Mouse (Mus musculus) frontal cortex, postnatal 14 days (tissue): ENCODE results near the gene Hist1h2ad.
A peak's percentile ranks its signal among the peaks of the same experiment; 100 is the strongest.
"Not testable (repeated sequence)": the region's sequence is repeated elsewhere in the genome, so short reads cannot be mapped to it uniquely, and the experiment has no call there.

Source experiments
- DNase-seq, 2 experiments: peaks; one replicate each; pipeline ENCODE4 v3.0.0; 2022; ENCODE audit warnings: low spot score in 2 of 2

The Hist1h2ad gene

DNA sequence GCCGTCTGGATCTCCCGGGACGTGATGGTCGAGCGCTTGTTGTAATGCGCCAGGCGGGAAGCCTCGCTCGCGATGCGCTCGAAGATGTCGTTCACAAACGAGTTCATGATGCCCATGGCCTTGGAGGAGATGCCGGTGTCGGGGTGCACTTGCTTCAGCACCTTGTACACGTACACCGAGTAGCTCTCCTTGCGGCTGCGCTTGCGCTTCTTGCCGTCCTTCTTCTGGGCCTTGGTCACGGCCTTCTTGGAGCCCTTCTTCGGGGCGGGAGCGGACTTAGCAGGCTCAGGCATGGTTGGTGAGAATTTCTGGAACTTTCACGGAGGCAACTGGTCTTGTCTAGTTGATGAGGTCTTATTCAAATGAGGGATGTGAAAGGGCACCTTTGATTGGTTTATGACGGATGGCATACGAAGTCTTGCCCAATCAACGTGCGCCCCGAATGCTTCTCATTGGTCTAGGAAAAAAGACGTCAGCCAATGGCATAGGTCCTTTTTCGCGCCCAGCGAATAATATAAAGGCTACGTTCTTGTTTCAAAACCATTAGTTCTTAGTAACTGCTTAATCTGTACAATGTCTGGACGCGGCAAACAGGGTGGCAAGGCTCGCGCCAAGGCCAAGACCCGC is at the start of gene Hist1h2ad, which contains the start of gene Hist1h2bf:
TSS of gene Hist1h2ad (plus strand) at position 484 of the 627 bp plus-strand sequence.
TSS of gene Hist1h2bf (minus strand) at position 299 of the 627 bp plus-strand sequence.
- DNase-seq: peak; percentile 91 to 96

DNA sequence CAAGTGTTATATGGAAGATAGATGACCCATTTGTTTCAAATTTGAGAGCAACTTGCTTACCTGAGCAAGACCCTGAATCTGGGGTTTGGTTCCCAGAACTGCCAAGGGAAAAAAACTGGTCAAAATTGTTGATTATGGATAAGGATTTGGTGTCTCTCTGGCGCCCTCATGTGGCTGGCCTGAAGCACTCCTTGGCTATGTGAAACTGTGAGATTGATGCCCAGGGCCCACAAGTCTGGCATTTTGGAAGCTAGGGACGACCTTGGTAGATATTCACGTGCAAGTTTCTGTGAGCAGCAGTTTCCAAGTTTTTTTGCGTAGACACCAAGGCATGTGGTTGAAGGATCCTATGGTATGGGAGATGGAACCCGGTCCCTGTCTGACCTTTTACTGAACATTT is 49.5 kb upstream of the Hist1h2ad start:
- DNase-seq: peak in 1 of 2 experiments; percentile 50

DNA sequence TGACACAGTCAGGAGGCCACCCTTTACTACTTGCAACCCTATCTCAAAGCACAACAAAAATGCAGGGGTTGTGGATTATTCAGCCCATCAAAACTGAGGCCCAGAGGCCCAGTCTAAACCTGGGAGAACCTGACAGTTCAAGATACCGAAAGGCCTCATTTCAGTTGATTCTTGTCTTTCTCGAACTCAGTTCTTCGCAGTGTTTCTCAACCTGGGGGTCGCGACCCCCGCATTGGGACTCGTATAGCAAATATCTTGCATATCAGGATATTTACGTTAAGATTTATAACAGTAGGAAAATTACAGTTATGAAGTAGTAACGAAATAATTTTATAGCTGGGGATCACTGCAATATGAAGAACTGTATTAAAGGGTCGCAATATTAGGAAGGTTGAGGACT is 48.3 kb upstream of the Hist1h2ad start:
- DNase-seq: no peak

DNA sequence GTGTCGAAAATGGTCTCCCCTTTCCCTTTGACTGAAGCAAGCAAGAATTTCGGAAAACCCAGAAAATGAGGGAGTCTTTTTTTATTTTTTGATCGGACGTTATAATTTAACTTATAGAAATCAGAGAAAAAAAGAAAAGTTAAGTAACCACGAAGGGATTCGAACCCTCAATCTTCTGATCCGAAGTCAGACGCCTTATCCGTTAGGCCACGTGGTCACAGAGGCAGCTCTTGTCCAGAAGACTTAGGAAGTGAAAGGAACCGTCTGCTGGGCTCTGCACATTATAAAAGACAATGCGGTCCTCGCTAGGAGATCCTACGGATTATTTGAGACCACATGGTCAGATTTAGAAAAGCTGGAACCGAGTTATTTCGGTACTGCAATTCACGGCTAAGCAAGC is 47.9 kb upstream of the Hist1h2ad start:
- DNase-seq: peak; percentile 85 to 96

DNA sequence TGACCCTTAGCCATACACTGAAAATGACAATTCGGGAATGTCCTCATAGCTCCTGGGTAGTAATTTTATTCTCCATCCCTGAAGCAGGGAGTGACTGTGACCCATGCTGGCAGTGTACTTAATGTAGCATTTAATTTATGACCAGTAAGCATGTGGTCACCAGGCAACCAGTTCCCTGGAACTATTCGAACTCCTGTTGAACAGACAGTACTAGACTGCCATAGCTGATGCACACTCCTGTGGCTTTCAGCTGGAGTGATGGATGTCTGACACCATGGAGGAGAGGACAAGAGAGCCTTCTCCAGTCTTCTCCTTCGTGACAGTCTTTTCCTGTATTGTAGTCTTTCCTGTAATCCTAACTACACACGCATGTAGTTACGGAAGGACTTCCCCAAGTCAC is 45.2 kb upstream of the Hist1h2ad start:
- DNase-seq: no peak

DNA sequence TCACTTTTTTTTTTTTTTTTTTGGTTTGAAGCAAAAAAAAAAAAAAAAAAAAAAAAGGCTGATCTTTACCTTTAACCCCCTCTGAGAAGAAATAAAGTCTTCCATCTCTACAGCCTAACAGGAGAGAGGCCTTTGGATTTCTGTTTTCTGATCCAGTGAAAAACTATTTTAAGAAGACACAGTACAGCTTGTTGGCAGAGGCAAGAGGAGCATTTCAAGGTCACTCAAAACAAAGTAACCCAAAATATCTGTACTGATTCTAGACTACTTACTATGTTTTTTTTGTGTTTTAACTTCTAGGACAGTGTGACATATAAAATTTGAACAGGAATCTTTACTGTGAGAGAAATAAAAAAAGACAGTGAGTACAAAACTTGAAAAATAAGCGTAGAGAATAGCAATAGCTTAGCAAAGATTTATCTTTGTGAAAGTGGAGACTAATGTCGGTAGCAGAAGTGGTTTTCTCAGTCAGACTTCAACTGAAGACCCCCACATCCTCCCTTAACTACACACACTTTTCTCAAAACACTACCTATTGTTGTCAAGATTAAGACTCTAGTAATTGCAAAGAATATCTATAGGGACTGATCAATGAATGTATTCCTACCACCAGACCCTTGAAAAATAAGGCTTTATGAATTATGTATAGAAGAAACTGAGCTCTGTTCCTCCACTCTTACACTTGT is 44.6 kb upstream of the Hist1h2ad start:
- no peak for DNase-seq

DNA sequence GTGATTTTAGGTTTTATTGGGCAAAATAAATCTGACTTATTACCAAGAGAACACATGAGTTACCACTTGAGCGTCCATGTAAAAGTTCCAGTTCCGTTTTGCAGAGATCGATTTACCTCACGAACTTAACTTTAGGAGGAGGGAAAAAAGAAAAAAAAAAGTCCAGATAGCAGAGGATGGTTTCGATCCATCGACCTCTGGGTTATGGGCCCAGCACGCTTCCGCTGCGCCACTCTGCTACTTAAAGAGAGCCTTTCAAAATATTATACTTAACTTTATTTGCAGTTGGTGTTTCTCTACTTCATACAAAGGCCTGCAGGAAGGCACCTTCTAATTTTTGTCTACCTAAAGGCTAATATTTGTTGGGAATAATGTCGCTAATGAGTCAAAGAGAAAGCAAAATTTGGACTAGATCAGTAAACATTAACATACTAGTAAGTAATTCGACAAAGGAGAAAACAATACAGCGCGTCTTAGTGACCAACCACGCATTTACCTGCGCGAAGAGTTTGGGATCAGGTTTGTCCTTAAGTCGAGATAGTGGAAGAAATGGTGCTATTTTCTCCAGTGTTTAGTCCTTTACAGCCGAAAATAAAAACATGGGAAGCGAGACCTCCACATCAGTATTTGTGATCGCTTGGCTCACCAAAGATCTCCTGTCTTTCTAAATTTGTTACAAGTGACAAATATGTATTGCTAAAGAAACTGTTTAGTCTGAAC is 43.8 kb upstream of the Hist1h2ad start:
- DNase-seq: peak; percentile 54 to 76

DNA sequence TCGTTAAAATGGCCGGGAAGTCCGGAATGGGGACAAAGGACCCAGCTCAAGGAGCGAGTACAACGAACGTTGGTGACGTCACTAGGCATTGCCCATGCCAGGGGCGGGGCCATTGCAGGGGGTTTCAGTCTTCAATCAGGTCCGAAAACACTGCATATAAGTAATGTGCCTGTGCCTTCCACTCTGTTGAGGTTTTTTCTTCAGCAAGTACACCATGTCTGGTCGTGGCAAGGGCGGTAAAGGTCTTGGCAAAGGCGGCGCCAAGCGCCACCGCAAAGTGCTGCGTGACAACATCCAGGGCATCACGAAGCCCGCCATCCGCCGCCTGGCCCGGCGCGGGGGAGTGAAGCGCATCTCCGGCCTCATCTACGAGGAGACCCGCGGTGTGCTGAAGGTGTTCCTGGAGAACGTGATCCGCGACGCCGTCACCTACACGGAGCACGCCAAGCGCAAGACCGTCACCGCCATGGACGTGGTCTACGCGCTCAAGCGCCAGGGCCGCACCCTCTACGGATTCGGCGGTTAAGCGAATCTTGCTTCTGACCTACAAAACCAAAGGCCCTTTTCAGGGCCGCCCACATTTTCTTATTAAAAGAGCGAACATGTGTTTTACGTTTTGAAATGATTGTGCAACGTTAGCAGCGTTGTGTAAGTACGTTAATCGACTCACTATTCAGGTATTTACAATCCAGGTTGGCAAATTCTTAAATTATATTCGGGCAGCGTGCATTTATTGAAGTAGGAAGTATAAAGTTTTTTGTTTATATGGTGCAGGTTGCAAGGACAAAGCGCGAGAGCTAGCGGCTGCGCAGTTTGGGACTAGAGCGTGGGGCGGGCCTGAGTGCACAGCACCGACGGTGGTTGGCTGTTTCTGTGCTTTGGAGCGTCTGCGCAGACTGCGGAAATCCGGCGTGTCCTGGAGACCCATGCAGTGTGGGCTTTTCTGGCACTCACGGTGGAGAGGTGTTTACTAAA is 43.0 kb upstream of the Hist1h2ad start, which contains the start of gene Hist1h4h:
TSS of gene Hist1h4h (plus strand) at position 150 of the 975 bp plus-strand sequence.
- peak; percentile 96 to 97 for DNase-seq

DNA sequence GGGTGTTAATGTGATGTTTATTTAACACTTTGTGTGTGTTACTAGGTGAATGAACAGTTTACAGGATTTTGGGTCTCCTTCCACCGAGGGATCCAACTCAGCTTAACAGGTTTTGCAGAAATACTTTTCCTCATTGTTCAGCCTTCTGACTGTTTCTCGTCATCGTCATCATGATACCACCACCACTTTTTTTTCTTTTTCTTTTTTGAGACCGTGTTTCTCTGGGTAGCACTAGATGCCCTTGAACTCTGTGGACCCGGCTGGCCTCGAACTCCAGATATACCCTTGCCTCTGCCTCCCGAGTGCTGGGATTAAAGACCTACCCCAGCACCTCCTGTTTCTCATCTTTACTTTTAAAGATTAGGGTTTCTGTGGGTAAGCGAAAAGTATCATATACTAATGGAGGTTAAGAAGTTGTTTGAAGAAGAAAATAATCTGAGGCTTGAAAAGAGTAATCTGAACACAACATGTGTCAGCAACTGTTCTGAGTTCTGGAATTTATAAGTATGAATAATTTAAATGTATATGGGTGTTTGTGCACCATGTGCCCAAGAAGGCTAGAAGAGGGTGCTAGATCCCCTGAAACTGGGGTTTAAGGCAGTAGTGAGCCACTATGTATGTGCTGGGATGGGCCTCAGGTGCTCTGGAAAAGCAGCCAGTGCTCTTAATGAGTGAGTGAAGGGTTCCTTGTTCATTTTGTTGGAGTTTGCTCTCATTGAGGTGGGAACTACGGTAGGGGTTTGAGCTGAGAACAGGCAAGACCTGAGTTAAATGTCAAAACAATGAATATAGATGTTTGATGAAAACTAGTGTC is 41.7 kb upstream of the Hist1h2ad start:
- DNase-seq: no peak

DNA sequence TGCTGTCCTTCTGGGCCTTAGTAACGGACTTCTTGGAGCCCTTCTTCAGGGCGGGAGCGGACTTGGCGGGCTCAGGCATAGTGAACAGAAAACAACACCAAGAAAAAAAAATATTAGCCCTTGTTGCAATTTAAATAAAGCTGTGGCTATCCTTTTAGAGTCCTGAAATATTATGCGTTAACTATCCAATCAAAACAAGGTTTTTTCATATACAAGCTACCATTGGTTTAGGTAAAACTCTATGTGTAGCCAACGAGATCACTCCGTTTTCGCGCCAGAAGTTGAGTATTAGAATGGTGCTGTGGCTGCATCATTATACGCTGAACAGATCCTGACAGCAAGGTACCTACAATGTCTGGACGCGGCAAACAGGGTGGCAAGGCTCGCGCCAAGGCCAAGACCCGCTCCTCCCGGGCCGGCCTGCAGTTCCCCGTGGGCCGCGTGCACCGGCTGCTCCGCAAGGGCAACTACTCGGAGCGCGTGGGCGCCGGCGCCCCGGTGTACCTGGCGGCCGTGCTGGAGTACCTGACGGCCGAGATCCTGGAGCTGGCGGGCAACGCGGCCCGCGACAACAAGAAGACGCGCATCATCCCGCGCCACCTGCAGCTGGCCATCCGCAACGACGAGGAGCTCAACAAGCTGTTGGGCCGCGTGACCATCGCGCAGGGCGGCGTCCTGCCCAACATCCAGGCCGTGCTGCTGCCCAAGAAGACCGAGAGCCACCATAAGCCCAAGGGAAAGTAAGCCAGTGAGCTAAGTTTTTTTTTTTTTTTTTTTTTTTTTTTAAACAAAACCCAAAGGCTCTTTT is 40.4 kb upstream of the Hist1h2ad start, which contains the start of gene Hist1h2af:
TSS of gene Hist1h2af (plus strand) at position 347 of the 808 bp plus-strand sequence.
- peak; percentile 54 to 66 for DNase-seq

DNA sequence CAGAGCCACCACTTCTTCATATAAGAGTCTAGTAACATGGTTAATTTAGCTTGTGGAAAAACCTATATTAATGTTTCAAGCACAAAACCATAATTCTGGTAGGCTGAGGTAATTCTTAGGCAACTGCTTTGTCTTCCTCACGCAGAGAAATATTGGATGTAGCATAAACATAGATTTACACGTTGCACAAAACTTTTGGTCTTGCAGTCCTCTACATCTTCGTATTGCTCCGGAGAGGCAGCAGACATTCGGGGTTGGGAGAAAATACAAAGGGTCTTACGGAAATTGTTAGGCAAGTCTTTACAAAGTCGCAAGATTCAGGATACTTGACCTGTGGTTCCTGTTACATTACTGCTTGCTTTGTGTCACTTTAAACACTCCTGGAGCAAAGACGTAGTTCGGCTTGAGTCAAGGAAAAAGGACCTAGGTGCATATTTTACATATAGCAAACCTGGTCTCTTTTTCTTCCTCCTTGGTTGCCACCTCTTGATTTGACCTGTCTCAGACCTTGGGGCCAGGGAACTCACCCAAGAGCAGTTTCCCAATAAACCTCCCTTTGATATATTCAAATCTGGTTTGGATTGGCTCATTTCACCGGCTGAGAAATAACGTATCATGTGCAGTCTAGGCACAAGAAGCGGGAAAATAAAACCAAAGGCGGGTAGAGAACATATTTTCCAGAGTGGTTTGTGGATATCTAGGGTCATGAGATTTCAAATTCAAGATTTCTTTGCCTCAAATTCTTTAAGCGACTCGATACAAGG is 39.6 kb upstream of the Hist1h2ad start:
- DNase-seq: no peak

DNA sequence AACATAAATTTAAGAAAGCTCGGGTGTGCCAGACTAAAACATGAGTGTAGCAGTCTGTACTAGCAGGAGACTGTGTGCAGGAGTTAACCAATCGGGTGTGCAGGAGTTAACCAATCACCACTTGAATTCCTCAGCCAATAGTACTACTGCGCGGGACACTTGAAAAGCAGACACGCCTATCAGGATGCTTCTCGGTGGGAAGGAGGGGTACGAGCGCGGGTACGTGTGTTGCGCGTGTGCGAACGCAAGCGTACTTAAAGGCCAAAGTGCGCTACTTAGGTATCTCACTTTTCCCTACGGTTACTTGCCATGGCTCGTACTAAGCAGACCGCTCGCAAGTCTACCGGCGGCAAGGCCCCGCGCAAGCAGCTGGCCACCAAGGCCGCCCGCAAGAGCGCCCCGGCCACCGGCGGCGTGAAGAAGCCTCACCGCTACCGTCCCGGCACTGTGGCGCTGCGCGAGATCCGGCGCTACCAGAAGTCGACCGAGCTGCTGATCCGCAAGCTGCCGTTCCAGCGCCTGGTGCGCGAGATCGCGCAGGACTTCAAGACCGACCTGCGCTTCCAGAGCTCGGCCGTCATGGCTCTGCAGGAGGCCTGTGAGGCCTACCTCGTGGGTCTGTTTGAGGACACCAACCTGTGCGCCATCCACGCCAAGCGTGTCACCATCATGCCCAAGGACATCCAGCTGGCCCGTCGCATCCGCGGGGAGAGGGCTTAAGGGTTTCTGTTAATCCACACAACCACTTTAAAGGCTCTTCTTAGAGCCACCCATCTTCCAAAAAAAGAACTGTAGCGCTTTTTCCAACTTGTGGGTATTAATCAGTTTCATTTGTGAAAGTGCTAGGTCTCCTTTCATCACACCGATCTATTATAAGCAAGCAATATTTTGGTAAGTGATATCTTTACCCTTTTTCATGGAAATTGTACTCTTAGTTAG is 38.8 kb upstream of the Hist1h2ad start, which contains the start of gene Hist1h3g:
TSS of gene Hist1h3g (plus strand) at position 286 of the 939 bp plus-strand sequence.
- DNase-seq: peak; percentile 89 to 90

DNA sequence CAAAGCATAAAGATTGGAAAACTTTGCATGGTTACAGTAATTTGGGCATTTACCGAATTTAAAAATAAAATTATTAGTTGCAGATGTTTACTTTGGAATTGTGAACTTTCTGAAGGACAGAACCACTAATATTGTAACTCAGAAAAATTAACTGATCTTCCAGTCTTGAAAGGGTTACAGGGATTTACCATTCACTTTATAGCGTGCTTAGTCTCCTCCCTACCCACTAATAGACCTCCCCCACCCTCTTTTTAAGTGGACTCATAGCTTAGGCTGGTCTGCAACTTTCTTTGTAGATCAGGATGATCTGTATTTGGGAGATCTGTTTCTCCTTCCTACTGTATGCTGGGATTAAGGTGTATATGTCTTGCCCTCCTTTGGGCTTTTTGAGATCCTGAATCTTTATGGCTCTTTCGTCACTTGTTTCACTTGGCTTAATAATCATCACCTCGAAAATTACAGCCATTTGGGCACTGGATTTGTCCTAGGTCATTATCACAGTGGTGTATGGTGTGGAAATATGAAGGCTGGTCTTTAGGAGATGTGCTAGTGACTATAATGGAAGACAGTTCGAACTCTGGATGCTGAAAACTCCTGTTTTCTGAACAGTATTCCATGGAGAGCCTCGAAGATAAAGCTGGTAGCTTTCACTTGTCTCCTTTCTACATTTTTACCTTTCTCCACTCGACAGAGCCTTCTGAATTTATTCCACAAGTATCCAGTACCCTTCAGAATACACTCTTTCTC is 37.9 kb upstream of the Hist1h2ad start:
- no peak for DNase-seq

DNA sequence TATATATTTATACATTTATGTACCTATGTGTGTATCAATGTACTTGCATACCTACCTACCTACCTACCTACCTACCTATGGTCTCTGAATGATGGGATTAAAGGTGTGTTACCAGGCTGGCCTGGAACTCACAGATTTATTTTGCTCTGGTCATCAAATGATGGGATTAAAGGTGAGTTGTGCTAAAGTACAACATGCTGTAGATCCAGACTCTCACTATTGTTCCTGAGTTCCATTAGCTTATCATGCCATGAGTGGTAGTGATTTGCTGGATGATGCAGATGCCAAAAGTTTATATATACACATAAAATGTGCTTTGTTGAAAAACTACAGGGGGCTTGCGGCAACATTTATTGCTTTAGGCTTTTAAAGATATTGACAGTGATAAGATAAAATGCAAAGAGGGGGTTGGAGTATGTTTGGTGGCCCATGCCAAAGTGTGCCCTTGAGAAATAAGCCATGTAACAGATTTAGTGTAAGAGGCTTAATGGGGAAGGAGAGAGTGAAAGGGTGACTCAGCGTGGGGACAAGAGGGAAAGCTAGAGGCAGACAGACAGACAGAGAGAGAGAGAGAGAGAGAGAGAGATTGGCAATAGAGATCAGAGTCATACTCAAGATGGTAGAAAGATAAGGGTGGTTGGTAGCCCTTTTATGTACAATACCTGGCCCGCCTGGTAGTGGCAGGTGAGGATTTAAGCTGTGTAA is 37.0 kb upstream of the Hist1h2ad start:
- DNase-seq: no peak

DNA sequence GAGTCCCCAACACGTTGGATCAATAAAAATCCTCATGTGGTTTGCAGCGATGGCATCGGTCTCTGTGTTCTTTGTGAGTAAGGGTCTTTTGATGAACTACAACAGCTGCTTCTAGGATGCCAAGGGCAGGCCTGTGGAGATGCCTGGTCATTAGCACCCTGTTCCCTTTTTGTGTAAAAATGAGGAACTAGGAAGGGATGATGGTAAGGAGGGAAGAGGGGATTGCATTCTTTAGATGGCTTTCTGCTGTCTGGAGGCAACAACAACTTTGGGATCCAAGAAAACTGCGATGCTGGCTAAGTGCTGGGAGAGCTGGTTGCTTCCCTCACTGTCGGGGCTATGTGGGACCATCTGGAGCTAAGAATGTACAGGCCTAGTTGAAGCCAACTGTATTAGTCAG is 35.9 kb upstream of the Hist1h2ad start:
- DNase-seq: no peak

DNA sequence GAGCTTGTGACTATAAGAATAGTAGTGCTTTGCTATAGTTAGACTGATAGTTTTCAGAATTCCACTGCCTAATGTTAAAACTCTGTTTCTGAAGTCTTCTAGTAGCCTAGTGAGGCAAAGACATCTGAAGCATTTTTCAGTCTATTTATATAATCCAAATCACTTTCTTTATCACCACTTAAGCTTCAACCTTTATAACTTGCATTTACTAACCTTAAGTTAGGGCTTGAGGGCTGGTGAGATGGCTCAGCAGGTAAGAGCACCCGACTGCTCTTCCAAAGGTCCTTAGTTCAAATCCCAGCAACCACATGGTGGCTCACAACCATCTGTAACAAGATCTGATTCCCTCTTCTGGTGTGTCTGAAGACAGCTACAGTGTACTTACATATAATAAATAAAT is 34.4 kb upstream of the Hist1h2ad start:
- not testable (repeated sequence) for DNase-seq
